Mouse (Mus musculus) ZHBTc4 (cell line): ENCODE measurements at regions not wholly inside any gene's neighbourhood (a gene's known extent, or its start where the extent isn't known, plus 50 kb on each side); places are given as distances from the start of the nearest gene placed in this dataset.

Source experiments
- DNase-seq: peaks from one replicate; pipeline ENCODE4 v3.0.0-alpha.2; 2011; ENCODE audit warnings: low read depth, low spot score

- DNase-seq: no peak
Measured at GRCm38 (mm10) chr9:35360139-35361100, 60.5 kb upstream of the Cdon start.

GRCm38 (mm10) chr9:35361432-35361831 is 59.5 kb upstream of the Cdon start:
- no peak for DNase-seq

GRCm38 (mm10) chr9:35362276-35362675 is 58.7 kb upstream of the Cdon start:
- DNase-seq: no peak

DNA sequence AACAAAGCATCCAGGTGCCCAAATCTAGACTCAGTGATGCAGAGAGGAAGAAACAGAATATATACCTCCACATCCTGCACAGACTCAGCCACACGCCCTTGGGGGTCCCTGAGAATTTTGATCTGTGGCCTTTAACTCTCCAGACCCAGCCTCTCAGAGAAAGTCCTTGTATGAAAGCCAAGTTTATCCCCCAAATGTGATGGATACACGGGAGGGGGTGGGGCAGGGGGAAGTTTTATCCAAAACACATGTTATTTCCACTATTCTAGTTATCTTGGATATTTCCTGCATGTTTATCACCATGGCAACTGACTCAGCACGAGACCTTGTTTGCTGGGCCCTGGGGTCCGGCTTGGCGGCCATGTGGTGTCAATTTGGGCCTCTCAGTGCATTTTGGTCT is 57.8 kb upstream of the Cdon start:
- no peak for DNase-seq

DNA sequence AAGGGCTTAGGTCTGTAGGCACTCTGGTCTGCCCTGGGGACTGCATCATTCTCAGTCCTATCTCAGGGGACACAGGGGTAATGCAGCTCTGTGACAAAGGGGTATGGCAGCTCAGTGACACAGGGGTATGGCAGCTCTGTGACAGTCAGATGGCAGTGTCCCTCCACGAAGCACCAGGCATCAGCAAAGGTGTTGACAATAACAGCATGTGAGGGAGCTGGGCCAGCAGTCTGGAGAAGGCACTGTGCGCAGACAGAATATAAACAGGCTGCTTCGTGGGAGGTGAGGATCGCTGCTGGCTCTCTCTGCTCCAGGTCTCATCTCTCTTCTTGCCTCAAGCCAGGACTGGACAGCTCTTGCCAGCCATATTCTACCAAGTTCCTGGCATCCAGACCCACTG is 57.0 kb upstream of the Cdon start:
- no peak for DNase-seq

DNA sequence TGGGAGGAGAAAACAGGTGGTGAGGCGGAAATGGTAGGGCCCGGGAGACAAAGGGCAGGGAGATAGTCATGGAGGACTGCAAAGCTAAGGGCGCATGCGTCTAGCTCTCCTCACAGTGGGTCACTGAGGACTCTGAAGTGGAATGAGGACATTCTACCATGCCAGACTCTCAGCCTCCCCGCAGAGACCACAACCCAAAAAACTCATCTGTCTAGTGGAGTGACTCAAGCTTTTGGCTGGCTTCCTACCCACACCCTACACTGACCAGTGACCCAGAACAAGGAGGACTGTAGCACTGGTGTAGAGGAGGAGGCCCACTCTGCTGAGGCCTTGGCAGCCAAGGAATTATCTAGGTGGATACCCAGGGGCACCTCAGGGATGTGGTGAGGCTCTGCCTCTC is 55.0 kb upstream of the Cdon start:
- no peak for DNase-seq

DNA sequence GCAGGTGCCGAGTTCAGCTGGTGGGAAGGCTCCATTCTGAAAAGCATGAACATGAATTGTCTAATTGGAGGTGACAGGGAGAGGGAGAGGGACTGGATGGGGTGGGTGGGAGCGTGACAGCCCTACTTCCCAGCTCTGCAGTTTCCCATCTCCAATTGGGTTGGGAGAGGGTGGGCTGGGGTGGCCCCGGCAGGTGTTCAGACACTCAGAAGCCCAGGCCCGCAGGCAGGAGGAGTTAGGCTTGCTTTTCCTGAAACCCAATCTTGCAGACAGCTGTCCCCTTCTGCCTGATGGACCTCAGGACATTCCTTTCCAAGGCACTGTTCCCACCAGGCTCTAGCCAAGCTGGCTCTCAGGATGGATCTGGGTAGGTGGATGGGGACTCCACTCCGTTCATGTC is 51.9 kb upstream of the Cdon start:
- DNase-seq: no peak

- DNase-seq: no peak
Measured at GRCm38 (mm10) chr9:35370031-35370430, 50.9 kb upstream of the Cdon start.

- no peak for DNase-seq
Measured at GRCm38 (mm10) chr9:35370895-35371294, 50.0 kb upstream of the Cdon start.
